Mouse (Mus musculus) cortical plate, adult 2 months (tissue): ENCODE data around the gene Prdm16. TPM values are rescaled to one million over a fixed set of nuclear protein-coding genes. Genes with fewer than 3 reads are reported as not detected.

ENCODE experiments used
- H3K27ac ChIP-seq: fragments of 200-500 bp; 2 replicates; pipeline ENCODE4 v1.5.1; 2012; ENCODE audit warnings: low read length, control low read depth, inconsistent platforms; ENCODE audit not compliant: insufficient read depth
- H3K4me1 ChIP-seq: fragments of 200-500 bp; 2 replicates; pipeline ENCODE4 v1.6.1; 2011; ENCODE audit warnings: low read length; ENCODE audit not compliant: control insufficient read depth, insufficient read depth
- H3K4me3 ChIP-seq: fragments of 200-500 bp; 2 replicates; pipeline ENCODE4 v1.5.1; 2011; ENCODE audit warnings: mild to moderate bottlenecking, low read length, control low read depth; ENCODE audit not compliant: insufficient read depth
- CTCF ChIP-seq: fragments of 200-500 bp; IDR thresholded peaks from 2 replicates; pipeline ENCODE4 v1.5.1; 2011; ENCODE audit warnings: mild to moderate bottlenecking, control low read depth, low read length; ENCODE audit not compliant: insufficient read depth; ENCODE audit errors: extremely low read depth
- POLR2A ChIP-seq: fragments of 200-500 bp; IDR thresholded peaks from 2 replicates; pipeline ENCODE4 v1.6.1; 2011; ENCODE audit warnings: mild to moderate bottlenecking, low read length, control low read depth; ENCODE audit not compliant: insufficient read depth; ENCODE audit errors: extremely low read depth
- polyA plus RNA-seq: library from polyadenylated mRNA; depleted of rRNA; stranded (reverse); fragments of >200 nt; gene quantifications from 2 replicates; pipeline ENCODE4 v1.2.3, GENCODE M21; 2012

The Prdm16 gene
- polyA plus RNA-seq, 1 experiment, result 5.4 TPM

- Histone ChIP-seq H3K27ac (no peak overlapping the region), H3K4me1 (no peaks in the 10 kb centered on the region), H3K4me3 (no peak overlapping the region)
- TF ChIP-seq CTCF, result no peak
- no peak for TF ChIP-seq POLR2A
These were observed 26.1 kb upstream of the Prdm16 start for GRCm38 (mm10) chr4:154662681-154663215.

GRCm38 (mm10) chr4:154661256-154661655, 24.6 kb upstream of the Prdm16 start:
- Histone ChIP-seq H3K4me1 (no peaks in the 10 kb centered on the region), H3K4me3 (no peak overlapping the region), H3K27ac (no peak overlapping the region)
- no peak for TF ChIP-seq CTCF
- no peak for TF ChIP-seq POLR2A

GRCm38 (mm10) chr4:154660025-154660424, 23.4 kb upstream of the Prdm16 start:
- Histone ChIP-seq H3K4me1 (no peaks in the 10 kb centered on the region), H3K4me3 (no peak overlapping the region), H3K27ac (no peak overlapping the region)
- TF ChIP-seq CTCF (no peak), POLR2A (no peak)

- Histone ChIP-seq H3K27ac (no peak overlapping the region), H3K4me1 (no peaks in the 10 kb centered on the region), H3K4me3 (no peak overlapping the region)
- TF ChIP-seq POLR2A, result no peak
- no peak for TF ChIP-seq CTCF
These were observed 18.6 kb upstream of the Prdm16 start for GRCm38 (mm10) chr4:154655134-154655910.

GRCm38 (mm10) chr4:154652494-154652893, 15.8 kb upstream of the Prdm16 start:
- no peak overlapping the region for H3K27ac ChIP-seq
- TF ChIP-seq POLR2A, result no peak
- H3K4me3 ChIP-seq, result no peak overlapping the region
- no peaks in the 10 kb centered on the region for H3K4me1 ChIP-seq

GRCm38 (mm10) chr4:154649083-154649747, 12.5 kb upstream of the Prdm16 start:
- Histone ChIP-seq H3K27ac (no peak overlapping the region), H3K4me1 (no peaks in the 10 kb centered on the region), H3K4me3 (no peak overlapping the region)
- TF ChIP-seq CTCF (no peak), POLR2A (no peak)

- no peak for TF ChIP-seq POLR2A
- no peak for TF ChIP-seq CTCF
- no peaks in the 10 kb centered on the region for H3K4me1 ChIP-seq
- no peak overlapping the region for H3K27ac ChIP-seq
These were observed 5.8 kb upstream of the Prdm16 start for GRCm38 (mm10) chr4:154642496-154642895.

GRCm38 (mm10) chr4:154641296-154642110, 4.8 kb upstream of the Prdm16 start:
- TF ChIP-seq CTCF (no peak), POLR2A (no peak)
- Histone ChIP-seq H3K4me3 (no peak overlapping the region), H3K27ac (no peak overlapping the region)

More at GRCm38 (mm10) chr4:154642496-154642895, 5.8 kb upstream of the Prdm16 start:
- no peak overlapping the region for H3K4me3 ChIP-seq

More at GRCm38 (mm10) chr4:154641296-154642110, 4.8 kb upstream of the Prdm16 start:
- no peaks in the 10 kb centered on the region for H3K4me1 ChIP-seq
